Mouse (Mus musculus) MEL (cell line): ENCODE results near the gene Foxr1. TPM values are rescaled to one million over a fixed set of nuclear protein-coding genes. Genes with fewer than 3 reads are reported as not detected.

Experiments
- DNase-seq: peaks from one replicate; pipeline ENCODE4 v3.0.0; 2011; ENCODE audit warnings: low read depth, low spot score
- H3K27ac ChIP-seq: 2 replicates; pipeline ENCODE4 v1.5.1; 2012; ENCODE audit warnings: low read depth, mild to moderate bottlenecking, control low read depth, low read length, moderate library complexity; ENCODE audit not compliant: control insufficient read depth
- H3K27me3 ChIP-seq, 2 experiments: fragments of 150-350 bp in 1 of 2; sonication (generic) in 1 of 2; 2 replicates each; pipeline ENCODE4 v1.6.1; 2012; ENCODE audit warnings: low read length in 2 of 2, mild to moderate bottlenecking in 2 of 2, improper control_type of control experiment in 1 of 2, moderate library complexity in 1 of 2; ENCODE audit not compliant: insufficient read depth in 2 of 2, control insufficient read depth in 1 of 2
- H3K36me3 ChIP-seq, 2 experiments: 2 replicates each; pipeline ENCODE4 v1.6.1; 2012 to 2014; ENCODE audit warnings: low read length in 2 of 2, improper control_type of control experiment in 1 of 2, inconsistent platforms in 1 of 2, mild to moderate bottlenecking in 1 of 2; ENCODE audit not compliant: insufficient read depth in 2 of 2, control insufficient read depth in 1 of 2
- H3K4me1 ChIP-seq, 2 experiments: fragments of 150-350 bp in 1 of 2; sonication (generic) in 1 of 2; 2 replicates each; pipeline ENCODE4 v1.6.1; 2012; ENCODE audit warnings: low read length in 2 of 2, improper control_type of control experiment in 1 of 2, mild to moderate bottlenecking in 1 of 2; ENCODE audit not compliant: insufficient read depth in 2 of 2, control insufficient read depth in 1 of 2
- H3K4me3 ChIP-seq, 2 experiments: fragments of 150-350 bp in 1 of 2; sonication (generic) in 1 of 2; 2 replicates each; pipeline ENCODE4 v1.5.1; 2012; ENCODE audit warnings: low read depth in 2 of 2, low read length in 2 of 2, mild to moderate bottlenecking in 2 of 2, moderate library complexity in 2 of 2, control low read depth in 1 of 2, improper control_type of control experiment in 1 of 2; ENCODE audit not compliant: control insufficient read depth in 1 of 2, insufficient read depth in 1 of 2
- H3K79me2 ChIP-seq: 2 replicates; pipeline ENCODE4 v1.6.1; 2012; ENCODE audit warnings: mild to moderate bottlenecking, low read length, moderate library complexity; ENCODE audit not compliant: control insufficient read depth, poor library complexity, insufficient read depth
- H3K9ac ChIP-seq: 2 replicates; pipeline ENCODE4 v1.6.1; 2012; ENCODE audit warnings: low read depth, mild to moderate bottlenecking, control low read depth, low read length, moderate library complexity; ENCODE audit not compliant: control insufficient read depth, poor library complexity, severe bottlenecking
- H3K9me3 ChIP-seq: fragments of 150-350 bp; sonication (generic); replicated peaks from 2 replicates; pipeline ENCODE4 v1.6.1; 2012; ENCODE audit warnings: mild to moderate bottlenecking, low read length, improper control_type of control experiment, moderate library complexity; ENCODE audit not compliant: insufficient read depth
- CTCF ChIP-seq, 3 experiments: IDR thresholded peaks in 2 of 3; conservative IDR thresholded peaks in 1 of 3; 2 replicates each; pipeline ENCODE4 v1.5.1; 2011 to 2012; ENCODE audit warnings: low read length in 3 of 3, low read depth in 2 of 3, mild to moderate bottlenecking in 2 of 3, improper control_type of control experiment in 1 of 3, inconsistent platforms in 1 of 3, mixed read lengths in 1 of 3, moderate library complexity in 1 of 3; ENCODE audit not compliant: control insufficient read depth in 1 of 3, insufficient read depth in 1 of 3, poor library complexity in 1 of 3, severe bottlenecking in 1 of 3
- E2F4 ChIP-seq: IDR thresholded peaks from 2 replicates; pipeline ENCODE4 v1.6.1; 2011; ENCODE audit warnings: low read depth, low read length, improper control_type of control experiment, borderline replicate concordance
- EP300 ChIP-seq, 2 experiments: IDR thresholded peaks; 2 replicates each; pipeline ENCODE4 v1.6.1; 2011; ENCODE audit warnings: improper control_type of control experiment in 2 of 2, low read length in 2 of 2, low read depth in 1 of 2, mild to moderate bottlenecking in 1 of 2
- ETS1 ChIP-seq: IDR thresholded peaks from 2 replicates; pipeline ENCODE4 v1.6.1; 2012; ENCODE audit warnings: low read depth, mild to moderate bottlenecking, inconsistent platforms, low read length, improper control_type of control experiment, moderate library complexity
- GABPA ChIP-seq: IDR thresholded peaks from 2 replicates; pipeline ENCODE4 v1.6.1; 2012; ENCODE audit warnings: low read depth, mild to moderate bottlenecking, inconsistent platforms, low read length, improper control_type of control experiment, moderate library complexity
- KAT2A ChIP-seq: conservative IDR thresholded peaks from 2 replicates; pipeline ENCODE4 v1.6.1; 2012; ENCODE audit warnings: low read depth, low read length, improper control_type of control experiment, inconsistent platforms
- MXI1 ChIP-seq: IDR thresholded peaks from 2 replicates; pipeline ENCODE4 v1.6.1; 2011; ENCODE audit warnings: mild to moderate bottlenecking, low read depth, low read length, improper control_type of control experiment
- MYB ChIP-seq: IDR thresholded peaks from 2 replicates; pipeline ENCODE4 v1.6.1; 2011; ENCODE audit warnings: mild to moderate bottlenecking, low read depth, low read length, improper control_type of control experiment
- POLR2AphosphoS2 ChIP-seq: IDR thresholded peaks from 2 replicates; pipeline ENCODE4 v1.6.1; 2011; ENCODE audit warnings: low read length, improper control_type of control experiment
- POLR2AphosphoS5 ChIP-seq: IDR thresholded peaks from 2 replicates; pipeline ENCODE4 v1.6.1; 2012; ENCODE audit warnings: low read depth, borderline replicate concordance, mild to moderate bottlenecking, inconsistent platforms, low read length, moderate library complexity, mixed read lengths
- SMC3 ChIP-seq: IDR thresholded peaks from 2 replicates; pipeline ENCODE4 v1.6.1; 2011; ENCODE audit warnings: low read depth, low read length, improper control_type of control experiment
- TAL1 ChIP-seq: IDR thresholded peaks from 2 replicates; pipeline ENCODE4 v1.6.1; 2012; ENCODE audit warnings: mild to moderate bottlenecking, inconsistent platforms, low read length, moderate library complexity, mixed read lengths
- TCF12 ChIP-seq: IDR thresholded peaks from 2 replicates; pipeline ENCODE4 v1.6.1; 2014; ENCODE audit warnings: low read depth, mild to moderate bottlenecking, inconsistent platforms, low read length, improper control_type of control experiment, moderate library complexity
- USF1 ChIP-seq: IDR thresholded peaks from 2 replicates; pipeline ENCODE4 v1.6.1; 2014; ENCODE audit warnings: low read depth, mild to moderate bottlenecking, inconsistent platforms, low read length, improper control_type of control experiment, moderate library complexity
- polyA plus RNA-seq, 2 experiments: library from polyadenylated mRNA; stranded (reverse) in 1 of 2; unstranded in 1 of 2; fragments of >175 nt in 1 of 2; fragments of >200 nt in 1 of 2; gene quantifications; 2 replicates each; pipeline versions ENCODE4 v1.2.1 to v1.2.4; 2012; ENCODE audit warnings: low replicate concordance in 2 of 2, low read depth in 1 of 2; ENCODE audit not compliant: insufficient read length in 2 of 2, insufficient read depth in 1 of 2, missing spikeins in 1 of 2
- total RNA-seq: library from RNA; depleted of rRNA; stranded (reverse); fragments of 300-350 nt; gene quantifications from 2 replicates; pipeline ENCODE4 v1.2.3, GENCODE M21; 2012

The Foxr1 gene
- total and polyA plus RNA-seq, 3 experiments = 0.07 to 0.08 TPM; not detected in 1

DNA sequence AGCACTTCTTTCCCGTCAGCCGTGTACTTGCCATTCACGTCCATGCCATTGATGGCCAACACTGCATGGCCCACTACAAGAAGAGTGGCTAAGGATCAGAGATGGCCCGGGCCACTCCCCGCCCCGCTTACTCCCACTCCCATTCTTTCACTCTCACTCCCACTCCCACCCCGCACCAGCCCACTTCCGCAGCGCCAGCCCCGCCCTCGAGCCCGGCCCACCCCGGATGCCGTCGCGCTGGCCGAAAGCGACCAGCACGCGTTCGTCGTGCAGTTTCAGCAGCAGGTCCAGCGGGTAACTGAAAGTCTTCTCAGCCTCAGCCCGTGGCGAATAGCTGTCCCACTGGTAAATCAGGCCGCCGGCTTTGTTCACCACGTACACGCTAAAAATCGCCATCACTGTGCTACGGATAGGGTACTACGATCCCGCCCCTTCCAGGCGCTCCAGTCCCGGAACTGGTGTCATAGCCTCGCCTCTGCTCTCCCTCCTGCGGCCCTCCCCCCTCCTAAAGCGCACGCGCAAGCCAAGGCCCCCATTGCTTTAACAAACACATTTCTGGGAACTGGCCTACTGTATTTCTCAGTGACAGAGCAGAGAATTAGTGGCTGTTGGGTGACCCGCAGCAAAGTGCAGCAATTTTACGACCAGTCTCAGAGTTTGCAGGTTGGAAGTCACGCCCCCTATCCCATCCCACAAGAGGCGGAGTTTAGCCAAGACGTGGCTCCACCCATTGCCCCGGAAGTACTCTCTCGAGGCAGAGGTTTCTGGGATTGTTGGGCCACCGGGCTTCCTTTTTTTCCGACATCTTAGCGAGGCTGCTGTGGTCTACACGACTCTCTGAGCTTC is 33.8 kb downstream of the Foxr1 start, which contains the start of the genes Rps25 and Trappc4 (continued):
- TF ChIP-seq EP300 (IDR thresholded peaks at IDR 0.05; ENCODE audit: low read depth in 1 of 2, low read length in 2 of 2) (0 out of 4 replicates have a peak, but pooled peaks of 1 of the 2 experiments have one; percentile 2), SMC3 (no peak), E2F4 (no peak), ETS1 (0 out of 2 replicates have a peak, but pooled peaks have one; percentile 33)

DNA sequence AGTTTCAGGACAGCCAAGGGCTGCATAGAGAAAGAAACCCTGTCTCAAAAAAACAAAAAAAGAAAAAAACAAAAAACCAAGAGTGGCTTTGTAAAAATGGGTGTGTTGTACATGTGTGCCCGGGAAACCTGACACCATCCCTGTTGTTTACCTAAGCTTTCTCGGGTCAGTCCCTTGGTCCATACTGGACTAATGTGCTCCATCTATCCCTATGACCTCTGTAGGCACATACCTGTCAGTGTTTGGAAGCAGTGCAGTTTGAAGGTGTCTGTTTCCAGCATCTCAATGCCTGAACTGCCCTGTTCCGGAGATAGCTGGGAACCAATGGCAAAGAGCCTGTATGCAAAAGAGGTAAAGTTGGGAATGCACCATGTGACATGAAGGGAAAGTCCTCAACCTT is 35.9 kb downstream of the Foxr1 start:
- H3K4me1 ChIP-seq = peaks cover 0 to 12% of the 10 kb centered on the region in 2 experiments; a peak in 2 of 4 replicates
- no peak for TF ChIP-seq ETS1
- TF ChIP-seq POLR2AphosphoS2 = no peak
- TF ChIP-seq TCF12 = no peak
- TF ChIP-seq KAT2A = no peak
- TF ChIP-seq GABPA = no peak
- TF ChIP-seq MYB = no peak
- TF ChIP-seq TAL1 = no peak
- TF ChIP-seq CTCF (IDR thresholded peaks at IDR 0.05 in 2 of 3, conservative IDR thresholded peaks at IDR 0.05 in 1 of 3; ENCODE audit: control insufficient read depth in 1 of 3, insufficient read depth in 1 of 3, low read depth in 2 of 3, low read length in 3 of 3, poor library complexity in 1 of 3, severe bottlenecking in 1 of 3) = no peak
- no peak for TF ChIP-seq POLR2AphosphoS5
- no peak for TF ChIP-seq USF1
- no peaks in the 10 kb centered on the region for H3K27me3 ChIP-seq
- H3K36me3 ChIP-seq = peaks cover 8 to 18% of the 10 kb centered on the region in 2 experiments
- no peak overlapping the region for H3K9ac ChIP-seq
- H3K4me3 ChIP-seq = no peak overlapping the region
- H3K27ac ChIP-seq = no peak overlapping the region
- H3K9me3 ChIP-seq = no peaks in the 10 kb centered on the region
- DNase-seq = no peak
- H3K79me2 ChIP-seq = peaks cover 29% of the 10 kb centered on the region

- H3K27me3 ChIP-seq = no peaks in the 10 kb centered on the region
- peaks cover 7 to 8% of the 10 kb centered on the region in 2 experiments for H3K36me3 ChIP-seq
- H3K9ac ChIP-seq = no peak overlapping the region
- DNase-seq = no peak
- TF ChIP-seq MXI1 = no peak
- no peak overlapping the region for H3K27ac ChIP-seq
- no peaks in the 10 kb centered on the region for H3K9me3 ChIP-seq
- H3K4me3 ChIP-seq = no peak overlapping the region
- H3K79me2 ChIP-seq = peaks cover 12% of the 10 kb centered on the region
- peaks cover 0 to 15% of the 10 kb centered on the region in 2 experiments; a peak in 2 of 4 replicates for H3K4me1 ChIP-seq
Measured at GRCm38 (mm10) chr9:44401081-44401480, 39.9 kb downstream of the Foxr1 start.
